Mouse (Mus musculus): ENCODE data around the gene Pdzd8.

Pdzd8 gene

GRCm38 (mm10) chr19:59354906-59355305, 9.3 kb upstream of the Pdzd8 start:
- no peak for DNase-seq (ENCODE audit: low read depth, low spot score)

GRCm38 (mm10) chr19:59352760-59353159, 7.2 kb upstream of the Pdzd8 start:
- DNase-seq (ENCODE audit: low read depth, low spot score), result no peak

- DNase-seq (ENCODE audit: low read depth, low spot score), result no peak
These were observed 5.7 kb upstream of the Pdzd8 start for GRCm38 (mm10) chr19:59351151-59351889.

GRCm38 (mm10) chr19:59350273-59350903, 4.8 kb upstream of the Pdzd8 start:
- no peak for DNase-seq (ENCODE audit: low read depth, low spot score)

- no peak for DNase-seq (ENCODE audit: low read depth, low spot score)
These were observed 3.9 kb upstream of the Pdzd8 start for GRCm38 (mm10) chr19:59349329-59349960.

- no peak for DNase-seq (ENCODE audit: low read depth, low spot score)
These were observed 745 bp upstream of the Pdzd8 start for GRCm38 (mm10) chr19:59346325-59346724.

- no peak for DNase-seq (ENCODE audit: low read depth, low spot score)
These were observed 411 bp downstream of the Pdzd8 start for GRCm38 (mm10) chr19:59345081-59345657.

- no peak for DNase-seq (ENCODE audit: low read depth, low spot score)
These were observed 1.3 kb downstream of the Pdzd8 start for GRCm38 (mm10) chr19:59344304-59344711.

- DNase-seq (ENCODE audit: low read depth, low spot score), result no peak
These were observed 2.6 kb downstream of the Pdzd8 start for GRCm38 (mm10) chr19:59342964-59343363.

- DNase-seq (ENCODE audit: low read depth, low spot score), result no peak
These were observed 5.7 kb downstream of the Pdzd8 start for GRCm38 (mm10) chr19:59339908-59340307.

GRCm38 (mm10) chr19:59337872-59338681, 7.5 kb downstream of the Pdzd8 start:
- DNase-seq (ENCODE audit: low read depth, low spot score), result no peak

GRCm38 (mm10) chr19:59336655-59337054, 8.9 kb downstream of the Pdzd8 start:
- DNase-seq (ENCODE audit: low read depth, low spot score), result no peak

GRCm38 (mm10) chr19:59330816-59331225, 14.8 kb downstream of the Pdzd8 start:
- DNase-seq (ENCODE audit: low read depth, low spot score), result no peak

- DNase-seq (ENCODE audit: low read depth, low spot score), result no peak
These were observed 23.6 kb downstream of the Pdzd8 start, which contains the start of gene Rps12-ps3 for GRCm38 (mm10) chr19:59321990-59322389. Gene Rps12-ps3 (plus strand): TSS chr19:59322290.

GRCm38 (mm10) chr19:59316571-59316970, 29.0 kb downstream of the Pdzd8 start:
- DNase-seq (ENCODE audit: low read depth, low spot score), result no peak

GRCm38 (mm10) chr19:59315308-59315707, 30.3 kb downstream of the Pdzd8 start:
- no peak for DNase-seq (ENCODE audit: low read depth, low spot score)

GRCm38 (mm10) chr19:59292183-59292839, 53.3 kb downstream of the Pdzd8 start:
- DNase-seq (ENCODE audit: low read depth, low spot score), result peak; percentile 36

GRCm38 (mm10) chr19:59289811-59290210, 55.8 kb downstream of the Pdzd8 start:
- DNase-seq (ENCODE audit: low read depth, low spot score), result no peak

GRCm38 (mm10) chr19:59289042-59289441, 56.5 kb downstream of the Pdzd8 start:
- no peak for DNase-seq (ENCODE audit: low read depth, low spot score)

- DNase-seq (ENCODE audit: low read depth, low spot score), result no peak
These were observed 63.6 kb downstream of the Pdzd8 start for GRCm38 (mm10) chr19:59282001-59282400.

GRCm38 (mm10) chr19:59280841-59281240, 64.7 kb downstream of the Pdzd8 start:
- no peak for DNase-seq (ENCODE audit: low read depth, low spot score)

Measured in telencephalon, adult 2 months (tissue).